Mouse (Mus musculus): Measurements from ENCODE around the gene Lpar3. TPM values are rescaled to one million over a fixed set of nuclear protein-coding genes. Genes with fewer than 3 reads are reported as not detected.

Lpar3 gene
- total RNA-seq (2017), result not detected in 2 replicates

- ATAC-seq (replicated peaks in 1 of 2; ENCODE audit: insufficient read depth in 1 of 2, low FRiP score in 2 of 2, low TSS enrichment in 1 of 2, low read depth in 1 of 2, poor library complexity in 2 of 2, severe bottlenecking in 2 of 2), result peak in 1 of 2 experiments; percentile 40; a peak in 1 of 4 replicates
Measured at GRCm38 (mm10) chr3:146220776-146221486, at the start of gene Lpar3. TSS of gene Lpar3 (plus strand) at chr3:146220963.

- ATAC-seq (replicated peaks in 1 of 2; ENCODE audit: insufficient read depth in 1 of 2, low FRiP score in 2 of 2, low TSS enrichment in 1 of 2, low read depth in 1 of 2, poor library complexity in 2 of 2, severe bottlenecking in 2 of 2), result no peak
Measured at GRCm38 (mm10) chr3:146173030-146173429, 47.7 kb upstream of the Lpar3 start.

- ATAC-seq (replicated peaks in 1 of 2; ENCODE audit: insufficient read depth in 1 of 2, low FRiP score in 2 of 2, low TSS enrichment in 1 of 2, low read depth in 1 of 2, poor library complexity in 2 of 2, severe bottlenecking in 2 of 2), result no peak
Measured at GRCm38 (mm10) chr3:146174215-146174614, 46.5 kb upstream of the Lpar3 start.

GRCm38 (mm10) chr3:146177295-146177694 lies 43.5 kb upstream of the Lpar3 start:
- no peak for ATAC-seq (replicated peaks in 1 of 2; ENCODE audit: insufficient read depth in 1 of 2, low FRiP score in 2 of 2, low TSS enrichment in 1 of 2, low read depth in 1 of 2, poor library complexity in 2 of 2, severe bottlenecking in 2 of 2)

GRCm38 (mm10) chr3:146177748-146178582 lies 42.8 kb upstream of the Lpar3 start:
- ATAC-seq (replicated peaks in 1 of 2; ENCODE audit: insufficient read depth in 1 of 2, low FRiP score in 2 of 2, low TSS enrichment in 1 of 2, low read depth in 1 of 2, poor library complexity in 2 of 2, severe bottlenecking in 2 of 2), result peak; percentile 82

- no peak for ATAC-seq (replicated peaks in 1 of 2; ENCODE audit: insufficient read depth in 1 of 2, low FRiP score in 2 of 2, low TSS enrichment in 1 of 2, low read depth in 1 of 2, poor library complexity in 2 of 2, severe bottlenecking in 2 of 2)
Measured at GRCm38 (mm10) chr3:146180341-146180740, 40.4 kb upstream of the Lpar3 start.

- ATAC-seq (replicated peaks in 1 of 2; ENCODE audit: insufficient read depth in 1 of 2, low FRiP score in 2 of 2, low TSS enrichment in 1 of 2, low read depth in 1 of 2, poor library complexity in 2 of 2, severe bottlenecking in 2 of 2), result peak in 1 of 2 experiments; percentile 54; a peak in 1 of 4 replicates
Measured at GRCm38 (mm10) chr3:146180986-146181385, 39.8 kb upstream of the Lpar3 start.

- peak; percentile 47 to 59; a peak in 1 of 4 replicates for ATAC-seq (replicated peaks in 1 of 2; ENCODE audit: insufficient read depth in 1 of 2, low FRiP score in 2 of 2, low TSS enrichment in 1 of 2, low read depth in 1 of 2, poor library complexity in 2 of 2, severe bottlenecking in 2 of 2)
Measured at GRCm38 (mm10) chr3:146184992-146185657, 35.6 kb upstream of the Lpar3 start.

- ATAC-seq (replicated peaks in 1 of 2; ENCODE audit: insufficient read depth in 1 of 2, low FRiP score in 2 of 2, low TSS enrichment in 1 of 2, low read depth in 1 of 2, poor library complexity in 2 of 2, severe bottlenecking in 2 of 2), result no peak
Measured at GRCm38 (mm10) chr3:146186033-146186432, 34.7 kb upstream of the Lpar3 start.

- ATAC-seq (replicated peaks in 1 of 2; ENCODE audit: insufficient read depth in 1 of 2, low FRiP score in 2 of 2, low TSS enrichment in 1 of 2, low read depth in 1 of 2, poor library complexity in 2 of 2, severe bottlenecking in 2 of 2), result no peak
Measured at GRCm38 (mm10) chr3:146189933-146190332, 30.8 kb upstream of the Lpar3 start.

GRCm38 (mm10) chr3:146192507-146192906 lies 28.3 kb upstream of the Lpar3 start:
- ATAC-seq (replicated peaks in 1 of 2; ENCODE audit: insufficient read depth in 1 of 2, low FRiP score in 2 of 2, low TSS enrichment in 1 of 2, low read depth in 1 of 2, poor library complexity in 2 of 2, severe bottlenecking in 2 of 2), result no peak

- no peak for ATAC-seq (replicated peaks in 1 of 2; ENCODE audit: insufficient read depth in 1 of 2, low FRiP score in 2 of 2, low TSS enrichment in 1 of 2, low read depth in 1 of 2, poor library complexity in 2 of 2, severe bottlenecking in 2 of 2)
Measured at GRCm38 (mm10) chr3:146195153-146195552, 25.6 kb upstream of the Lpar3 start.

GRCm38 (mm10) chr3:146196301-146196700 lies 24.5 kb upstream of the Lpar3 start:
- no peak for ATAC-seq (replicated peaks in 1 of 2; ENCODE audit: insufficient read depth in 1 of 2, low FRiP score in 2 of 2, low TSS enrichment in 1 of 2, low read depth in 1 of 2, poor library complexity in 2 of 2, severe bottlenecking in 2 of 2)

GRCm38 (mm10) chr3:146196780-146197743 lies 23.7 kb upstream of the Lpar3 start:
- ATAC-seq (replicated peaks in 1 of 2; ENCODE audit: insufficient read depth in 1 of 2, low FRiP score in 2 of 2, low TSS enrichment in 1 of 2, low read depth in 1 of 2, poor library complexity in 2 of 2, severe bottlenecking in 2 of 2), result no peak

- ATAC-seq (replicated peaks in 1 of 2; ENCODE audit: insufficient read depth in 1 of 2, low FRiP score in 2 of 2, low TSS enrichment in 1 of 2, low read depth in 1 of 2, poor library complexity in 2 of 2, severe bottlenecking in 2 of 2), result no peak
Measured at GRCm38 (mm10) chr3:146197785-146198184, 23.0 kb upstream of the Lpar3 start.

- no peak for ATAC-seq (replicated peaks in 1 of 2; ENCODE audit: insufficient read depth in 1 of 2, low FRiP score in 2 of 2, low TSS enrichment in 1 of 2, low read depth in 1 of 2, poor library complexity in 2 of 2, severe bottlenecking in 2 of 2)
Measured at GRCm38 (mm10) chr3:146198803-146199481, 21.8 kb upstream of the Lpar3 start.

Data from hematopoietic stem cell, adult 5-6 weeks (primary cell).